Mouse (Mus musculus): Measurements from ENCODE around the gene Bbs9.

DNA sequence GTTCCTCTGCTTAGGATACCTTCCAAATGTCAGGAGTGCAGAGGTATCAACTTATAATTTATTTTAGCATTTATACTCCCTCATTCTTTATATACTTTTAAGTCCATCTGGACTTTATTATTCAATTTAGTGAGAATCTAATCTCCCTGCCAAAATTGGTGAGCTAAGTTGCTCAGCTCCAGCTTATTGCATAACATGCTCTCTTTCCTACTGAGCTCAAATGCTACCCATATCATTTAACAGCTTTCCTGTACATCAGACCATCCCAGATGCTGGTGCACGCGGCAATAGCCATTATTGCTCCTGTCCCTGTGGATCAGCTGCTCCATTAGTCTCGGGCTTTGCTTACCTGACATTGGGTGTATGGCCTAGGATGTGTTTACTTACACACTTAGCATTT is 208.3 kb downstream of the Bbs9 start:
- TF ChIP-seq CTCF (IDR thresholded peaks at IDR 0.05) (no peak), POLR2A (IDR thresholded peaks at IDR 0.05; ENCODE audit: insufficient read depth, low read depth, low read length) (no peak), EP300 (IDR thresholded peaks at IDR 0.05; ENCODE audit: insufficient read depth, low read depth, low read length) (no peak)

Data from heart, adult 2 months (tissue).